Mouse (Mus musculus) lung, postnatal 0 days (tissue): ENCODE results near the gene Prss33.

Experiments used
- CTCF ChIP-seq: IDR thresholded peaks from 2 replicates; pipeline ENCODE4 v1.5.1; 2016; ENCODE audit warnings: antibody characterized with exemption, mild to moderate bottlenecking
- EP300 ChIP-seq: IDR thresholded peaks from 2 replicates; pipeline ENCODE4 v1.6.1; 2016; ENCODE audit warnings: antibody characterized with exemption, mild to moderate bottlenecking, control low read depth

DNA sequence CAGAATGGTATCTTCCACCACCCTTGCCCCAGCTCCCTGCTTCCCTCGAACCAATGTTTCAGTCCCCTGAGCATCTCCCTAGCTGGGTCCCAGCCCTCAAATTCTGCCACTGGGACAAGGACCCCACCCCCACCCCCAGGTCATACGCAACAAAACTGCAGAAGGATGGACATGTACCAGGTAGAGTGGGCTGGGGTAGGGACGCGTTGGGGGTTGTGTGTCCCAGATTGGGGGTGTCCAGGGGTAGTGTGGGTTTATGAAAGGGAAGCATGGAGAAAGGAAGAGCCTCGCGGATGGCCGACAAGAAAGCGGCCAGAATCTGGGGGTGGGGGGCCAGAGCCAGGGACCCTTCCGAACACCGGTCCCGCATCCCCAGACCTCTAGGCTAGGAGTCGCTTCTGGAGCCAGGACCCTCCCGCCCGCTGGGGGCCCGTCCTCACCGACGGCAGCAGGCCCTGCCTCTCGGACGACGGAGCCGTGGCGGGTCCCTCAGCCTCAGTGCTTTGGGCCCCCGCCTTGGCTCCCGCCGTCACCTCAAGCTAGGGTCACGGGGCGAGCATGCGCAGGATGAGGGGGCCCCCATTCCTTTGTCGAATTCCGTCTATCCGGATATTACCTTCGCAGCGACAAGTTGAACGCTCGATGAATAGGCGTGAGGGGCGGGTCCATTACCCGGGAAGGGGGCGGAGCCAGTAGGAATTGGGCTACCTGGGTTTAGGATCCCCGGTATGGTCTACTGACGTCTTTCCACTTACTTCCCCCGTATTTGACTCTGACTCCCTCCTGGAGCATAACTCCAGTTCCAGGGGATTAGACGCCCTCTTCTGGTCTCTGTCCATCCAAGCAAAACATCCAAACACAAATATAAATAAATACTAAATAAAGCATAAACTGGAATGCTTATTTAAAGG, 50.0 kb downstream of the Prss33 start, which contains the start of gene Flywch2:
- peak; percentile 37 for TF ChIP-seq CTCF
- no peak for TF ChIP-seq EP300
